Mouse (Mus musculus): ENCODE results near the gene Edaradd.
"Not testable (repeated sequence)": the region's sequence is repeated elsewhere in the genome, so short reads cannot be mapped to it uniquely, and the experiment has no call there.

Edaradd gene

GRCm38 (mm10) chr13:12511189-12511965, 8.9 kb downstream of the Edaradd start:
- no peak for DNase-seq (ENCODE audit: low read depth)

GRCm38 (mm10) chr13:12510032-12510431, 10.2 kb downstream of the Edaradd start:
- no peak for DNase-seq (ENCODE audit: low read depth)

- no peak for DNase-seq (ENCODE audit: low read depth)
Measured at GRCm38 (mm10) chr13:12507426-12507825, 12.8 kb downstream of the Edaradd start.

- DNase-seq (ENCODE audit: low read depth): no peak
Measured at GRCm38 (mm10) chr13:12505359-12505758, 14.9 kb downstream of the Edaradd start.

GRCm38 (mm10) chr13:12503238-12503751, 16.9 kb downstream of the Edaradd start:
- no peak for DNase-seq (ENCODE audit: low read depth)

GRCm38 (mm10) chr13:12502665-12503237, 17.5 kb downstream of the Edaradd start:
- peak; percentile 35 for DNase-seq (ENCODE audit: low read depth)

- DNase-seq (ENCODE audit: low read depth): no peak
Measured at GRCm38 (mm10) chr13:12499107-12499506, 21.1 kb downstream of the Edaradd start.

- DNase-seq (ENCODE audit: low read depth): no peak
Measured at GRCm38 (mm10) chr13:12497809-12498208, 22.4 kb downstream of the Edaradd start.

- DNase-seq (ENCODE audit: low read depth): no peak
Measured at GRCm38 (mm10) chr13:12494750-12495149, 25.5 kb downstream of the Edaradd start.

- no peak for DNase-seq (ENCODE audit: low read depth)
Measured at GRCm38 (mm10) chr13:12492515-12492914, 27.7 kb downstream of the Edaradd start.

GRCm38 (mm10) chr13:12485640-12486039, 34.6 kb downstream of the Edaradd start:
- DNase-seq (ENCODE audit: low read depth): no peak

GRCm38 (mm10) chr13:12485197-12485596, 35.0 kb downstream of the Edaradd start:
- DNase-seq (ENCODE audit: low read depth): no peak

- no peak for DNase-seq (ENCODE audit: low read depth)
Measured at GRCm38 (mm10) chr13:12479802-12480201, 40.4 kb downstream of the Edaradd start.

GRCm38 (mm10) chr13:12478301-12478700, 41.9 kb downstream of the Edaradd start:
- DNase-seq (ENCODE audit: low read depth): no peak

GRCm38 (mm10) chr13:12476886-12477285, 43.4 kb downstream of the Edaradd start:
- DNase-seq (ENCODE audit: low read depth): no peak

GRCm38 (mm10) chr13:12475239-12475638, 45.0 kb downstream of the Edaradd start:
- no peak for DNase-seq (ENCODE audit: low read depth)

GRCm38 (mm10) chr13:12473724-12474378, 46.4 kb downstream of the Edaradd start:
- DNase-seq (ENCODE audit: low read depth): peak; percentile 36

GRCm38 (mm10) chr13:12468488-12468887, 51.8 kb downstream of the Edaradd start:
- no peak for DNase-seq (ENCODE audit: low read depth)

GRCm38 (mm10) chr13:12464844-12465243, 55.4 kb downstream of the Edaradd start, which contains the start of gene Lgals8:
Gene Lgals8, minus strand, starts transcription at chr13:12464944.
- DNase-seq (ENCODE audit: low read depth): no peak

- DNase-seq (ENCODE audit: low read depth): not testable (repeated sequence)
Measured at GRCm38 (mm10) chr13:12464159-12464558, 56.1 kb downstream of the Edaradd start.

- no peak for DNase-seq (ENCODE audit: low read depth)
Measured at GRCm38 (mm10) chr13:12462623-12463022, 57.6 kb downstream of the Edaradd start.

- DNase-seq (ENCODE audit: low read depth): no peak
Measured at GRCm38 (mm10) chr13:12461730-12462119, 58.5 kb downstream of the Edaradd start.
